Mouse (Mus musculus) bone marrow macrophage, adult 2 months (primary cell): ENCODE measurements around the gene Lrrtm3.

Experiments
- CTCF ChIP-seq: IDR thresholded peaks from 2 replicates; pipeline ENCODE4 v1.5.1; 2012; ENCODE audit warnings: low read depth, mild to moderate bottlenecking, low read length, moderate library complexity
- POLR2A ChIP-seq: IDR thresholded peaks from 2 replicates; pipeline ENCODE4 v1.6.1; 2012; ENCODE audit warnings: mild to moderate bottlenecking, low read depth, low read length, borderline replicate concordance

DNA sequence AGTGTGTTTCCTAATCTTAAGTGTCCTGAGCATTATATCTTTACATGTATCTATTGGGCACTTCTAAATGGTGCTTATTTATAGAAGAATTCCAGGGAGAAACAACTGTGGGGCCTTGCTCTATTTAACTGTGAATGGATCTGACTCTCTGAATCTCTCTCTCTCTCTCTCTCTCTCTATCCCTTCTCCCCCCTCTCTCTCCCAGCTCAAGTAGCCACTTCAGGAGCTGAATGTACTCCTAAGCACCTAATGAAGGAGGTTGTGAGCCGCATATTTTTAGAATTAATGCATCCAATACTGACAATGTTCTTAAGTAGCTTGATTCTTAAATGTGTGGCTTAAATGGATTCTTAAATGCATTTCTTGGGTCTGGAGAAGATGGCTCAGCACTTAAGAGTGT lies 138.6 kb downstream of the Lrrtm3 start:
- no peak for TF ChIP-seq POLR2A
- no peak for TF ChIP-seq CTCF
